Mouse (Mus musculus): ENCODE results near the gene Mpzl1.

DNA sequence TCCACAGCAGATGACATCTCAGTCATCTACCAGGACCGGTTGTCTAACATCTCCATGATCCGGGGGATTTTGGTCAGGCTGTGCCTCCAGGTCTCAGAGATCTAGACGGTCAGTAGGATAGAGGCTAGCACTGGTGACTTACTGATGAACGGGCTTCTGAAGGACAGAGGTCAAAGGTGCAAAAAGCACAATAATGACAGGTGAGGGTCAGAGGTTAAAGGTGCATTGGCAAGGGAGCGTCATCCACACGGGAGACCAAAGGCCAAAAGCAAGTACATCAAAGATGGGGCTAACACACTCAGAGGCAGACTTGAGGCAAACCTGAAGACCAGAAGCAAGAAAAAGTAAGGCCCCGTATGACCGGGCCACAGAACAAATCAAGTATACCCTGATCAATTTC is 2.0 kb upstream of the Mpzl1 start:
- TF ChIP-seq CTCF (IDR thresholded peaks at IDR 0.05; ENCODE audit: low read depth, low read length) (no peak), POLR2A (IDR thresholded peaks at IDR 0.05; ENCODE audit: borderline replicate concordance, low read depth, low read length) (no peak)
